12 mouse cellular contexts compared by ENCODE assay signal in the genomic region with DNA sequence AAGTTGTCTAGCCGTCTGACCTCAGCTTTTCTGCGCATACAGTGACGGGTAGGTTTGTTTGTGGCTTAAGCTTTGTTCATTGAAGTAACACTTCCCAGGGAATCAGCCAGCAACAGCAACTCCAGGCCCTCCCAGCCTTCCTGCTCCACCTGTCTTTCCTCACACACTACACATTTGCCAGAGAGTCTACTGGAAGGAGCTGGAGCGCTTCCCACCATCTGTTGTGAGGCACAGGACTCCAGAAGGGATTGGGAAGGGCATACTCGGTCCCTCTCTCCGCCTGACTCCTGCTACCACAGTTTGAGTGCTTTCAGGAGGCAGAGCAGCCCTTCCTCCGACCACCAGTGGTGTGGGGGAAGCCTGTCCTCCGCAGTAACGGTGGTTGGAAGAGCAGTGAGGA.
DNase-seq lines count a peak whose midpoint lies in the region; ATAC-seq and TF ChIP-seq lines count a peak whose summit lies in the region.
"Had no signal": no experiment of that assay in that cellular context is flagged by ENCODE, and none has a peak within 500 bp of the region (broad histone marks: within the 10 kb centered on the region; RNA-seq: fewer than 3 reads in every experiment).

No protein-coding gene starts in this region.

- no peak for TF ChIP-seq CTCF in thymus, adult 2 months (IDR thresholded peaks at IDR 0.05; ENCODE audit: borderline replicate concordance, control insufficient read depth, extremely low read depth, insufficient read depth, low read length, poor library complexity)

- H3K4me2 ChIP-seq in intestine, embryonic 15.5 days (replicated peaks) = no peak overlapping the region
- H3K4me2 ChIP-seq in intestine, embryonic 16.5 days (ENCODE audit: low read depth, low read length) = no peak overlapping the region
- no peak overlapping the region for H3K4me2 ChIP-seq in limb, embryonic 13.5 days (replicated peaks)
- H3K4me2 ChIP-seq: stomach, embryonic 15.5 days had no signal

- WGBS in intestine, embryonic 15.5 days = 74% methylated on average over 9 of the region's 9 CpGs
- WGBS in intestine, embryonic 16.5 days = 74% methylated on average over 9 of the region's 9 CpGs
- WGBS in limb, embryonic 13.5 days = 73% methylated on average over 9 of the region's 9 CpGs
- WGBS in thymus, adult 2 months = 90% methylated on average over 9 of the region's 9 CpGs

- no peak overlapping the region for H3K27ac ChIP-seq in intestine, embryonic 15.5 days
- no peak overlapping the region for H3K27ac ChIP-seq in intestine, embryonic 16.5 days (ENCODE audit: low read length)
- H3K27ac ChIP-seq in limb, embryonic 13.5 days = no peak overlapping the region
- H3K27ac ChIP-seq in thymus, adult 2 months (ENCODE audit: control insufficient read depth, insufficient read depth, low read length) = no peak overlapping the region
- H3K27ac ChIP-seq: stomach, embryonic 15.5 days had no signal

- H3K27me3 ChIP-seq in intestine, embryonic 15.5 days (replicated peaks) = no peaks in the 10 kb centered on the region
- no peaks in the 10 kb centered on the region for H3K27me3 ChIP-seq in intestine, embryonic 16.5 days (replicated peaks; ENCODE audit: control insufficient read depth, insufficient read depth, low read length)
- H3K27me3 ChIP-seq in limb, embryonic 13.5 days = no peaks in the 10 kb centered on the region
- H3K27me3 ChIP-seq in thymus, adult 2 months (ENCODE audit: control insufficient read depth, insufficient read depth, low read length) = no peaks in the 10 kb centered on the region
- H3K27me3 ChIP-seq: stomach, embryonic 15.5 days had no signal

- no peak for TF ChIP-seq POLR2A in thymus, adult 2 months (IDR thresholded peaks at IDR 0.05; ENCODE audit: control insufficient read depth, extremely low read depth, insufficient read depth, low read length, poor library complexity)

- H3K9ac ChIP-seq in intestine, embryonic 15.5 days = no peak overlapping the region
- H3K9ac ChIP-seq in intestine, embryonic 16.5 days (ENCODE audit: low read depth, low read length) = no peak overlapping the region
- H3K9ac ChIP-seq in limb, embryonic 13.5 days = no peak overlapping the region
- H3K9ac ChIP-seq: liver, postnatal 0 days; stomach, embryonic 15.5 days had no signal

- peak; percentile 85 for DNase-seq in cerebellum, adult 11 months
- DNase-seq in cerebellum, adult 9-11 months = peak; percentile 93
- DNase-seq in natural killer cell, adult 2 months (ENCODE audit: low spot score in 2 of 2) = no peak
- no peak for DNase-seq in thymus, adult 2 months
- DNase-seq: gastrocnemius, postnatal 14 days; kidney, adult 2 months; liver, postnatal 0 days had no signal

- no peaks in the 10 kb centered on the region for H3K4me1 ChIP-seq in intestine, embryonic 15.5 days (replicated peaks)
- H3K4me1 ChIP-seq in intestine, embryonic 16.5 days (ENCODE audit: control insufficient read depth, insufficient read depth, low read length) = peaks cover 9% of the 10 kb centered on the region; the same call in 1 of the 2 replicates
- peaks cover 11% of the 10 kb centered on the region; the same call in 1 of the 2 replicates for H3K4me1 ChIP-seq in limb, embryonic 13.5 days
- no peaks in the 10 kb centered on the region for H3K4me1 ChIP-seq in thymus, adult 2 months (replicated peaks; ENCODE audit: control insufficient read depth, insufficient read depth, low read length)
- H3K4me1 ChIP-seq: stomach, embryonic 15.5 days had no signal

- H3K36me3 ChIP-seq in intestine, embryonic 15.5 days = 0 out of 2 replicates have a peak, but pooled peaks cover 1% of the 10 kb centered on the region
- 0 out of 2 replicates have a peak, but pooled peaks cover 2% of the 10 kb centered on the region for H3K36me3 ChIP-seq in intestine, embryonic 16.5 days (ENCODE audit: control insufficient read depth, insufficient read depth, low read length)
- peaks cover 23% of the 10 kb centered on the region for H3K36me3 ChIP-seq in limb, embryonic 13.5 days
- H3K36me3 ChIP-seq in thymus, adult 2 months (ENCODE audit: control insufficient read depth, insufficient read depth, low read length) = peaks cover 2% of the 10 kb centered on the region
- H3K36me3 ChIP-seq: stomach, embryonic 15.5 days had no signal

- 0 out of 2 replicates have a peak, but pooled peaks have one; percentile 23 for ATAC-seq in intestine, embryonic 15.5 days
- ATAC-seq in intestine, embryonic 16.5 days = no peak
- peak; percentile 40; the same call in 1 of the 2 replicates for ATAC-seq in limb, embryonic 13.5 days (ENCODE audit: low FRiP score, low read depth)
- ATAC-seq: liver, postnatal 0 days had no signal

- no peak overlapping the region for H3K4me3 ChIP-seq in intestine, embryonic 15.5 days (replicated peaks)
- H3K4me3 ChIP-seq in intestine, embryonic 16.5 days (ENCODE audit: low read length) = no peak overlapping the region
- H3K4me3 ChIP-seq in limb, embryonic 13.5 days = no peak overlapping the region
- no peak overlapping the region for H3K4me3 ChIP-seq in thymus, adult 2 months (ENCODE audit: control insufficient read depth, insufficient read depth, low read length)
- H3K4me3 ChIP-seq: myocyte; stomach, embryonic 15.5 days had no signal

- H3K9me3 ChIP-seq in intestine, embryonic 15.5 days = no peaks in the 10 kb centered on the region
- no peaks in the 10 kb centered on the region for H3K9me3 ChIP-seq in intestine, embryonic 16.5 days (ENCODE audit: control insufficient read depth, low read length)
- H3K9me3 ChIP-seq in limb, embryonic 13.5 days = no peaks in the 10 kb centered on the region
- H3K9me3 ChIP-seq: stomach, embryonic 15.5 days had no signal

Comparison
In these comparisons a context has a peak if more than half of its experiments do, and no peak if none do; other contexts are left out.
1. DNase-seq: peak in cerebellum, adult 11 months (single experiment) and cerebellum, adult 9-11 months (single experiment); none in natural killer cell, adult 2 months (0 of 2) and thymus, adult 2 months (single experiment).